Comparison of ENCODE assay signal across 8 mouse cellular contexts in the genomic region with DNA sequence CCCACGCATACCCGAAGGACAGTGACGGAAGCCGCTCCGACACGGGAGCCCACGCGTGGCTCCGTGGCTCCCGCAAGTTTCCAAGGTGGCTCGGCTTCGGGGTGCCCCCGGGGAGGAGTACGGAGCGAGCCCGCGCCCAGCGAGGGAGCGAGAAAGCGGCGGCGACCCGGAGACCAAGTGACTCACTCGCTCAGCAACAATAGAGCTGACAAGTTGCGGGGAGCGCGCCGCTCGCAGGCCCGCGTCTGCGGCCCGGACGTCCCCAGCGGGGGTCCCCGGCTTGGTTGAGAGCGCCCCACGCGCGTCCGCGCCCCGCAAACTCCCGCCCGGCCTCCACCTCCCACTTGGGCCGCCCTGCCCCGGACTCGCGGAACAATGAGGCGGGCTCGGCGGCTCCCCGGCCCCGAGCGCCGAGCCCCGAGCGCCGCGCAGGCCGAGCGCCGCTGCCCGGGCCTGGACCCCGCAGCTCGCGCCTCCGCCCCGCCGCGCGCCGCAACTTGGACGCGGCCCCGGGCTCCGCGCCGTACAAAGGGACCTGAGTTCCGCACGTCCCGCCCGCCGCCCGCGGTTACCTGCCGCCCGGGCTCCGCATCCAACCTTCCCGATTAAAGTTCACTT. TPM values are rescaled to one million over a fixed set of nuclear protein-coding genes. Genes with fewer than 3 reads are reported as not detected.
DNase-seq lines count a peak whose midpoint lies in the region; ATAC-seq and TF ChIP-seq lines count a peak whose summit lies in the region.

No protein-coding gene starts in this region.

- no peaks in the 10 kb centered on the region for H3K27me3 ChIP-seq in embryonic facial prominence, embryonic 11.5 days (ENCODE audit: control insufficient read depth, insufficient read depth, low read length)
- H3K27me3 ChIP-seq in limb, embryonic 14.5 days (ENCODE audit: control insufficient read depth, insufficient read depth, low read length): no peaks in the 10 kb centered on the region
- no peaks in the 10 kb centered on the region for H3K27me3 ChIP-seq in midbrain, embryonic 14.5 days (ENCODE audit: control insufficient read depth, insufficient read depth, low read length)
- H3K27me3 ChIP-seq in spleen, adult 2 months (ENCODE audit: control insufficient read depth, insufficient read depth, low read length): no peaks in the 10 kb centered on the region

- H3K9me3 ChIP-seq in embryonic facial prominence, embryonic 11.5 days (replicated peaks; ENCODE audit: control insufficient read depth, low read length): no peaks in the 10 kb centered on the region
- no peaks in the 10 kb centered on the region for H3K9me3 ChIP-seq in limb, embryonic 14.5 days (ENCODE audit: control insufficient read depth, low read length)
- H3K9me3 ChIP-seq in midbrain, embryonic 14.5 days (ENCODE audit: control insufficient read depth, low read length): no peaks in the 10 kb centered on the region

- peak overlapping the region; percentile 97 for H3K27ac ChIP-seq in embryonic facial prominence, embryonic 11.5 days (replicated peaks; ENCODE audit: low read depth, low read length)
- peak overlapping the region; percentile 99 for H3K27ac ChIP-seq in limb, embryonic 14.5 days (replicated peaks; ENCODE audit: low read depth, low read length)
- peak overlapping the region; percentile 96 for H3K27ac ChIP-seq in midbrain, embryonic 14.5 days (replicated peaks; ENCODE audit: low read depth, low read length)
- peak overlapping the region; percentile 95 for H3K27ac ChIP-seq in spleen, adult 2 months (ENCODE audit: insufficient read depth, low read length)

- peak; percentile 48 for DNase-seq in layer of hippocampus, adult 11-12 months (ENCODE audit: low spot score)
- no peak for DNase-seq in layer of hippocampus, adult 9-10 months (ENCODE audit: low spot score)
- DNase-seq in embryonic facial prominence, embryonic 11.5 days (ENCODE audit: low spot score): peak; percentile 69
- DNase-seq in heart, adult 18-20 months: peak; percentile 62 to 74
- peak; percentile 78 for DNase-seq in kidney, adult 18-20 months
- peak; percentile 55 for DNase-seq in limb, embryonic 14.5 days (ENCODE audit: low spot score)
- peak; percentile 84 for DNase-seq in midbrain, embryonic 14.5 days
- DNase-seq in spleen, adult 2 months (ENCODE audit: low read depth in 1 of 2, low spot score in 2 of 2): peak in 1 of 2 experiments; percentile 29

- no peaks in the 10 kb centered on the region for H3K4me1 ChIP-seq in embryonic facial prominence, embryonic 11.5 days (ENCODE audit: control insufficient read depth, insufficient read depth, low read length)
- H3K4me1 ChIP-seq in limb, embryonic 14.5 days (ENCODE audit: control insufficient read depth, insufficient read depth, low read length): peaks cover 14% of the 10 kb centered on the region
- H3K4me1 ChIP-seq in midbrain, embryonic 14.5 days (ENCODE audit: control insufficient read depth, insufficient read depth, low read length): peaks cover 20% of the 10 kb centered on the region
- H3K4me1 ChIP-seq in spleen, adult 2 months (ENCODE audit: control insufficient read depth, insufficient read depth, insufficient read length): no peaks in the 10 kb centered on the region

- TF ChIP-seq CTCF in spleen, adult 2 months (IDR thresholded peaks at IDR 0.05; ENCODE audit: extremely low read depth, insufficient read depth, insufficient read length, insufficient replicate concordance): no peak

- WGBS in embryonic facial prominence, embryonic 11.5 days: under 1% methylated on average over 76 of the region's 90 CpGs
- WGBS in limb, embryonic 14.5 days: 0% methylated on average over 25 of the region's 90 CpGs
- under 1% methylated on average over 86 of the region's 90 CpGs for WGBS in midbrain, embryonic 14.5 days
- under 1% methylated on average over 90 of the region's 90 CpGs for WGBS in spleen, adult 2 months

- H3K36me3 ChIP-seq in embryonic facial prominence, embryonic 11.5 days (replicated peaks; ENCODE audit: control insufficient read depth, insufficient read depth, low read depth, low read length): no peaks in the 10 kb centered on the region
- H3K36me3 ChIP-seq in limb, embryonic 14.5 days (ENCODE audit: control insufficient read depth, insufficient read depth, low read length): peaks cover 17% of the 10 kb centered on the region
- H3K36me3 ChIP-seq in midbrain, embryonic 14.5 days (ENCODE audit: control insufficient read depth, insufficient read depth, low read length): peaks cover 8% of the 10 kb centered on the region; the same call in 1 of the 2 replicates
- H3K36me3 ChIP-seq in spleen, adult 2 months (ENCODE audit: control insufficient read depth, insufficient read depth, low read length): peaks cover 4% of the 10 kb centered on the region

- ATAC-seq in embryonic facial prominence, embryonic 11.5 days (replicated peaks; ENCODE audit: insufficient number of reproducible peaks, low FRiP score, low TSS enrichment, low read depth): peak; percentile 78
- peak; percentile 48 for ATAC-seq in limb, embryonic 14.5 days (ENCODE audit: low FRiP score, low read depth)
- ATAC-seq in midbrain, embryonic 14.5 days (ENCODE audit: low FRiP score, low TSS enrichment): peak; percentile 76

- H3K4me3 ChIP-seq in embryonic facial prominence, embryonic 11.5 days (ENCODE audit: low read depth, low read length): peak overlapping the region; percentile 97
- H3K4me3 ChIP-seq in limb, embryonic 14.5 days (replicated peaks; ENCODE audit: low read length): peak overlapping the region; percentile 100
- peak overlapping the region; percentile 97 for H3K4me3 ChIP-seq in midbrain, embryonic 14.5 days (replicated peaks; ENCODE audit: low read depth, low read length)
- H3K4me3 ChIP-seq in spleen, adult 2 months (ENCODE audit: extremely low read depth, insufficient read depth, insufficient read length): peak overlapping the region; percentile 99

- H3K9ac ChIP-seq in embryonic facial prominence, embryonic 11.5 days (replicated peaks; ENCODE audit: low read length): peak overlapping the region; percentile 100
- H3K9ac ChIP-seq in limb, embryonic 14.5 days (ENCODE audit: low read depth, low read length, severe bottlenecking): peak overlapping the region; percentile 100
- H3K9ac ChIP-seq in midbrain, embryonic 14.5 days (replicated peaks; ENCODE audit: low read length): peak overlapping the region; percentile 97

- TF ChIP-seq POLR2A in limb, embryonic 14.5 days (IDR thresholded peaks at IDR 0.05; ENCODE audit: borderline replicate concordance, extremely low read depth, insufficient read depth, insufficient read length): 0 out of 2 replicates have a peak, but pooled peaks have one; percentile 53
- no peak for TF ChIP-seq POLR2A in spleen, adult 2 months (IDR thresholded peaks at IDR 0.05; ENCODE audit: low read depth, low read length)

- peak overlapping the region; percentile 84; the same call in 1 of the 2 replicates for H3K4me2 ChIP-seq in embryonic facial prominence, embryonic 11.5 days (ENCODE audit: low read depth, low read length)
- peak overlapping the region; percentile 76 for H3K4me2 ChIP-seq in limb, embryonic 14.5 days (replicated peaks; ENCODE audit: low read depth, low read length, severe bottlenecking)
- peak overlapping the region; percentile 78 for H3K4me2 ChIP-seq in midbrain, embryonic 14.5 days (ENCODE audit: low read length)

RNA-seq across cellular contexts. Expression of a gene that starts 0.6 kb away (rescaled TPM):
- polyA plus RNA-seq in embryonic facial prominence, embryonic 11.5 days (2014; fragmentation: Nextera tagmentation; extraction: Ambion mirVana): 204 and 230 TPM in 2 replicates
- total RNA-seq in heart, adult 18-20 months (2021): 10 to 100 TPM; 29.6 to 32.0 TPM
- 158 and 226 TPM in 2 replicates for polyA plus RNA-seq in limb, embryonic 14.5 days (2012; rRNA removed)
- polyA plus RNA-seq in limb, embryonic 14.5 days (2014; fragmentation: Nextera tagmentation; extraction: Ambion mirVana): 111 and 115 TPM in 2 replicates
- polyA plus RNA-seq in midbrain, embryonic 14.5 days (2014; fragmentation: Nextera tagmentation; extraction: Ambion mirVana): 68.5 and 93.6 TPM in 2 replicates
- 52.1 and 52.5 TPM in 2 replicates for polyA plus RNA-seq in spleen, adult 2 months (2012; rRNA removed)
